Mouse (Mus musculus): ENCODE data around the gene Gpcpd1.

Gene Gpcpd1

DNA sequence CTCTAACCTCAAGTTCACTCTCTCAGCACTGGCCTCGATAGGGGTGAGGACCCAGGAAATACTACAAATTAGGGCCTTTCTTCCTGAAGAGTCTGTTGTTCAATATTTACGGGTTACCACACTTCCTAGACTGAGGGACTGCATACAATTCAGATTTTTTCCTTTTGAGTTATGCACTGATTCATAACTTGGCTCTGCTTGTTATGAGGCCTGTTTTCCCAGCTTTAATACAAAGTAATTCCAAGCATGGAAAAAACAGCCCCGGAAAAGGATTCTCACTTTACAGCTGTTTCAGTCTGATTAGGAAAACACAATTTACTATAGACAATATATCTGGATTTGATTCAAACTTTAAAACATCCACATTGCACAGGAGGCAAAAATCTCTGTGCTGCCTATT lies 1.5 kb downstream of the Gpcpd1 start:
- no peak for DNase-seq (ENCODE audit: extremely low spot score)

DNA sequence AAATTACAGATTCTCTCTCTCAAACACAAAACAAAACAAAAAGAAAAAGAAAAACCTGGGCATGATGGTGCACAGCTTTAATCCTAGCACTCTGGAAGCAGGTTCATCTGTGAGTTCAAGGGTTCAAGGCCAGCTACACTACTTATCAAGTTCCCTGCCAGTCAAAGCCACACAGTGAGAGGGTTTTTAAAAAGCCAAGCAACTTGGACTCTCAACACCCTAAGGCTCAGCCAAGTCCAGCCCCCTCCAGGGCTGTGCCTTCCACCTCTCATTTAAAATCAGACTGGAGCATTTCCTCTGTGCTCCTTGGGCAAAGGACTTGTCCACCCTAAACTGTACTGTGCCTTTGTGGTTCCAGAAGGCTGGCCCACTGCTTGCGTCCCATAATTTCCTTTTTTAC lies 3.3 kb downstream of the Gpcpd1 start:
- DNase-seq (ENCODE audit: extremely low spot score) = no peak

DNA sequence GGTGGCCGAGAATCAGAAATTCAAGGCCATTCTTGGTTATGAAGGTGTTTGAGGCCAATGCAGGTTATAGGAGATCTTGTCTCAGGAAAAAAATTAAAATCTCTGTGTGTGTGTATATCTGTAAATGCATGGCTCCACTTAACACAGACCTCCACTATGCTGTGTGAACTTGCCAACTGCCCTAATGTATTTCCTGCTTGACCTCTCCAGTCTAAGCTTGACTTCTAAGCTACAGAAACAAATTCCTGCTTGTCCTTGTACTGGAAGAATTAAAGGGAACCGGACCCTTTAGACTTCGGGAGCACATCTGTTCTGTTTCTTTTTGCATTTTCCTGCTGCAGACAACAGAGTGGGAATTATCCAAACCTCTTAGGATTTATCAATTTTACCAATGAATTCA lies 4.4 kb downstream of the Gpcpd1 start:
- DNase-seq (ENCODE audit: extremely low spot score) = no peak

DNA sequence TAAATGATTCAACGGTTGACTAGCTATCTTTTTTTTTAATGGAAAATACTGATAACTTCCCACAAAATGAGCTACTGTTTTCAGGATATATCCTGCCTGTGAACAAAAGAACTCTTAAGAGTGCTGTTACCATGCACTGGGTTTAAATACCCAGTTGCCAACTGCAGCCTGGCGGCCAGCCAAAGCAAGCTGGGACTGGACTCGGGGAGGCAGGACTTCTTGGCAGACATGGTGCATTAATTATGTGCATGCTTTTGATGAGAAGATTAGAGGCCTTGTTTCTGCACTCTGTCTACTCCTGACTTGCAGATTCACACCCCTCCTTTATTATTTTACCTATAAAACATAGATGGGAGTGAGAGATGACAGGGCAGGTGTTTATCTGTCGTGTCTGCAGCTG lies 5.3 kb downstream of the Gpcpd1 start:
- DNase-seq (ENCODE audit: extremely low spot score) = no peak

DNA sequence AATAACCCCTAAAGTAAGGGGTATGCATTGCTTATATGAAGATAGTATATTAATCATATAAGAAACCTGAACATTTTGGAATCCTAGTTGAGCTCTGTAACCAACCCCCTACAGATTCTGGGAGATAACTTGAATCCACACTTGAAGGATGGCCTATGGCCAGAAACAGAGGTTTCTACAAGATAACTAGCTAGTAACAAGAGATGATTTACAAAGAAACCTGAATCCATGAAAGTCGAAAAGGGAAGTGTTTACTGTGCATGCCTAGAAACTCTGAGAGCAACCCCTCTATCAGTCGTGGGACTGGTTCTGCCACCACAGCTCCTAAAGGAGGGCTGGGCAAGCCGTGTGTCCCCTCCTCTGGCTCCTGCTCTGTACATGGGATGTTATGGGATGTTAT lies 7.8 kb downstream of the Gpcpd1 start:
- DNase-seq (ENCODE audit: extremely low spot score) = no peak

DNA sequence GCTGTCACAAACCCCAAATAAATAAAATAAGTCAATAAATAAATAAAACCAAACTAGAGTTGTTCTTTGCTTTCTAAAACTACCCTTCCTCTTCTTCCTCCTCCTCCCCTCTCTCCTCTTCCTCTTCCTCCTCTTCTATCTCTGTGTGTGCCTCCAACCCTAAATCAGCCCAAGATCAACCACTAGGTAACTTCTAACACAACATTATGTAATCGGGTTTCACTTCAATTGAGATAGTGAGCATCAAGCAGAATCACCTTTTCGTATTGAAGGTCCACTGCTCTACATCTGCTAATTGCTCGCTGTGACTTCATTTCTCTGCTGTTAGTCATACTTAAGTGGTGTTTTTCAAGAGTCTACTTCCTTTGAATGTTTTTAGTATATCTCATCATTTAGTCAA lies 8.8 kb downstream of the Gpcpd1 start:
- DNase-seq (ENCODE audit: extremely low spot score) = no peak

DNA sequence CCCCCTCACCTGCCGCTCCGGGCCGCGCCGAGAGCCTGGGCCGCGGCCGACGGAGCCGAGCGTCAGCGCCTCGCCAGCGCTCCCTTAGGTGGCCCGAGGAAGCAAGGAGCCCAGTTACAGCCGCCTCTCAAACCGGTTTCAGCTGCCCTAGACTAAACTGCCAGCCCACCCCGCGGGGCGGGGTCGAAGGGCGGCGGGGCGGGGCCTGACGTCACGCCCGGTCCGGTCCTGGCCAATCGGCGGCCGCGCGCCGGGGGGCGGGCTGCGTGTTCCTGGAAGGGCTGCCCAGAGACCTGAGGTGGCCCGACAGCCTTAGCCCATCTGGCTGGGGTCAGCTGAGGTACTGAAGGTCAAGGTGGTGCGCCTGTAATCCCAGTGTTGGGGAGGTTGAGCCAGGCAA lies 9.5 kb downstream of the Gpcpd1 start:
- peak; percentile 96 for DNase-seq (ENCODE audit: extremely low spot score)

DNA sequence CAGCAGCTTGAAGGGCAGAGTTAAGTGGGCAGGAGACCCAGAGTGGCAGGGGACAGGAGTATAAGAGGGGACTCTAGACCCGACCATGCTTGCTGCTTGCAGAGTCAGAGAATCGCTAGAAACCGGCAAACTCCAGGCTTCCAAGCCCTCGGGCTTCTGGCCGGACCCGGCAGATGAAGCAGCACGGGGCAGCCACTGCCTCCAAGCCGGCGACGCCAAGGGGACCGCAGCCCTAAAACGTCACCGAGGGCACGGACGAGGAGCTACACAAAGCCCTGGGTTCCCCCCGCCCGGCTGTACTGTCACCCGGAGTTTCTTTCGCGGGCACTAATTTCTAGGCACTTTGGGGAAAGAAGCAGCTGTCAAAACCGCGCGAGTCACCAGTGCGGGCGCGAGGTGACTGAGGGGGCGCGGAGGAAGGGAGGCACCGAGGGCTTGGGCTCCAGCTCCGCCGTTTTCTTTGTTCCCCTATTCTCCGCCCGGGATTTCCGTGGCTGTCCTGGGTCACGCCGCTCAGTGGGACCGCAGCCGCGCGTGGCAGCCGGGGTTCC lies 10.0 kb downstream of the Gpcpd1 start:
- peak; percentile 75 for DNase-seq (ENCODE audit: extremely low spot score)

DNA sequence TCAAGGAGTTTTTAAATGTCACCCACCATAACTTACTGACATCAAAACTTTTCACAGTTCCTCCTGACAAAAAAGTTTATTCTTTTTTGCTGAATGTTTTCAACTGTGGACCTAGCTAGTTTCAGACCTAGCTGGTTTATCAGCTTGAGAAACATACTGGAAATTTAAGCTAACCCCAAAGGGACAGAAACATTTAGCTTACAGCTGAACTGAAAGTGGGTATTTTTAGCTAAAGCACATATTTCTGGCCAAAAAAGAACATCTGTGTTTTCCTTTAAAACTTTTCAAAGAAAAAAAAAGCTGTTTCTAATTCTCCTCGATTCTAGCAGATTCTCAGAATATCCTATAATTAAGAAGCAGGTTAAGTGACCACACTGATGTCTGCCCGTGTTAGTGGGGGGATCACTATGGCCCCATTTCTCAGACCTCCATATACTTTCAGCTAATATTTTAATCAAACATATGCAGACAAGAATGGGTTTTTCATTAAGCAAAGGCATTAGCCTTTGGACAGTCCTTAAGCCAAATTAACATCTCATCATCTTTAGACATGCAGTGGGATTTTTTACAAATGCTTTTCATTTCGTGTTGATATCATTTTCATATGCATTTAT lies 10.9 kb downstream of the Gpcpd1 start:
- DNase-seq (ENCODE audit: extremely low spot score) = no peak

DNA sequence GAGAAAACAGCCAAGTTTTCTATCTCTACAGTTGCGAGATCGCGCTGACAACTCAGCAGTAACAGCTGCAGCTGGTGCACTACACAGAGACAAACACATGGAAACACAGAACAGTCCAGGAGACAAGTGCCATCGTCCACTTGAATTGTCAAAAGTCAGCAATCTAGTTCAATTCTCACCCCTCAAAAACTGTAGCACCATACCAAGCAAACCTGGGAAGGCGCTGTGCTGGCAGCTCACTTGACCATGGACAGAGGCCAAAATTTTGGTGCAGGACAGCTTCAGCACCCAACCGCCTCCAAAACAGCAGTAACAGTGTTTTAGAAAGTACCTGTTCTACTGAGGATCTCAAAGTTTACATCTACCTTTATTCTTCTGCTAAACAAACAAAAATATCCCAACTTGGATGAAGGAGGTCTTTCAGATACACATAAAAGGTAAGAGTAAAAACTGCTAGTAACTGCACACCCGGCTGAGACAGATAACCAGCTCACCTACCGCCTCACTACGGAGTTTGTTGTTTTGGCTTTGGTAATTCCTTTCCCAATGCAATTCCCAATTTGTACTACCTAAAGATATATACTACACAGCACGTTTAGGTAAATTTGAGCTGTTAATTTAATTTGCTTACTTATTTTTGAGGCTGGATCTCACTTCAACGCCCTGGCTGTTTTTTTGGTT lies 11.6 kb downstream of the Gpcpd1 start:
- no peak for DNase-seq (ENCODE audit: extremely low spot score)

DNA sequence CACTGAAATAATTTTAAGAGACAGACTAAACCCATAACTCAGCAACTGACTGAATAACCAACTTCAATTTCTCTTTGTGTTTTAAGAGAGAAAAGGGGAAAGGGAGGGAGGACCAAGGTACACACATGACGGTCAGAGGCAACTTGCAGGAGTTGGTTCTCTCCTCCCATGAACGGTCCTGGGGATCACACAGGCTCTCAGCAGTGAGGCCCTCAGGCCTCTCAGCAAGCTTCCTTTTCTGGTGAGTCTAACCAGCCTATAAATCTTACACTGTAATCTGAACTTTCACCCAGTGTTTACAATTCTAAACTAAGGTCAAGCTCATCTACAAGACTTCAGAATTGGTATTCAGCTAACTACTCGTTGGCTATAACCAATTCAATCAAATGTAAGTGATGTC lies 12.3 kb downstream of the Gpcpd1 start:
- DNase-seq (ENCODE audit: extremely low spot score) = no peak

DNA sequence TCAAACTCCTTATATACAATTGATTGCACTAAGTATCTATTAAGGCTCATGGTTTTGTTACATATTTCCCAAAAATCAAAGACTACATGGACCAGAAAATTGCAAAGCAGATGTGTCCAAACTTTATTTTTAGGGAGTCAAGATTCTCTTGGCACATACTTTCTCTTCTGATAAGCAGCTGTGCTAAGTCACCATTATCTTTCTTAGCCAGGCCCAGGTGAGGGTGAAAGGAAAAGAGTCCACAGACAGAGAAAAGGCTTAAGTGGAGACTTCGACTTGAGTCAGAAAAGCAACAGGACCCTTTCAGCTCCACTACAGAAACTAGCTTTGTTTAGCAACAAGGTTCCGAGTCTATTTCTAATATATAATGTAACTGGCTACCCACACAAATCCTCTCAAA lies 14.2 kb downstream of the Gpcpd1 start:
- DNase-seq (ENCODE audit: extremely low spot score) = no peak

DNA sequence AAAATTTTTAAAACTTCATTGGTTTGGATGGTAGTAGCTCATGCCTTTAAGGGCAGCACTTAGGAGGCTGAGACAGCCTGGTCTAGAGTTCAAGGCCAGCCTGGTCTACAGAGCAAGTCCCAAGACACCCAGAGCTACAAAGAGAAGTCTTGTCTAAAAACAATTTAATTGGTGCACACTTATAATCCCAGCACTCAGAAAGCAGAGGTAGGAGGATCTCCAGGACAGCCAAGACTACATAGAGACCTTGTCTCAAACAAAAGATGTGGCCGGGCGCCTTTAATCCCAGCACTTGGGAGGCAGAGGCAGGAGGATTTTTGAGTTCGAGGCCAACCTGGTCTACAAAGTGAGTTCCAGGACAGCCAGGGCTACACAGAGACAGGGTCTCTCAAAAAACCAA lies 14.9 kb downstream of the Gpcpd1 start:
- no peak for DNase-seq (ENCODE audit: extremely low spot score)

DNA sequence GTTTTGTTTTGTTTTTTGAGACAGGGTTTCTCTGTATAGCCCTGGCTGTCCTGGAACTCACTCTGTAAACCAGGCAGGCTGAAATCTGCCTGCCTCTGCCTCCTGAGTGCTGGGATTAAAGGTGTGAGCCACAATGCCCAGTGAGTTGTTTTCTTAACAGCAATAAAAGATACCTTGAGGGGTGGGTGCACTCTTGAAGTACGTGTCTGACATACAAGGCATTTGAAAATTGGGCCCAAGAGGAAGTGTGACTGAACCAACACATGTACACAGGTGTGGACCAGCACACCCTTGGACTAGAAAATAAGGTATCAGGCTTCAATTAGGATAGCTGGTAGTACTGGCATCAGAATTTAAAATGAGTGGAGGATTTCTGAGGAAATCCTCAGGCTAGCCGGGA lies 16.2 kb downstream of the Gpcpd1 start:
- DNase-seq (ENCODE audit: extremely low spot score) = no peak

DNA sequence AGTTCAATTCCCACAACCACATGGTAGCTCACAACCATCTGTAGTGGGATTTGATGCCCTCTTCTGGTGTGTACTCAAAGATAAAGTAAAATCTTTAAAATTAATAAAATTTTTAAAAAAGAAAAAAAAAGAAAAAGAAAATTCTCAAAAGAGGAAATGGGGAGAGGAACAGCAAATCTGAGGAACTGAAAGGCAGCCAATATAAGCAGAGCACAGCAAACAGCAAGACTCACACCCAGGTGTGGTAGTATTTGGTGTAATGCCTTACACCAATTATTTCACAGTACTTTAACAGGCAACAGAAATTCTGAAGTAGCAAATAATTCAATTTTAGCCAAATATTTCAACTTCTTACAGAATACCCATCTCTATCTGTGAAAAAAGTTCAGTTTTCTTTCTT lies 16.7 kb downstream of the Gpcpd1 start:
- DNase-seq (ENCODE audit: extremely low spot score) = no peak

DNA sequence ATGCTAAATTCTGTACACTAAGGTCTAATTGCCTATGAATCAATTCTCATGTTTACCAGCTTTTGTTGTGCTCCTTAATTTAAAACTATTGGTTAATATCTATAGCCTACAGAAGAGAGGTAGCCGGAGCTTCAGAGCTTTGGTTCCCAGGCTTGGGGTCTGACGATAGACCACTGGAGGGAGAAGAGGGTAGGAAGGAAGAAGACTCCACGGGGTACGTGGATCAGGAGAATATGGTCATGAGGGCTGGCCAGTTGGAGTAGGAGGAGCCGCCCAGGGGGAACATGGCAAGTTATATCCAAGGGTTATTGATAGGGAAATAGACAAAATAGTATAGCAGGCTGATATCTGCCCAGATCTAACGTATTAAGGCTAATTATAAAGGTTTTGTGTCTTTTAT lies 17.8 kb downstream of the Gpcpd1 start:
- DNase-seq (ENCODE audit: extremely low spot score) = no peak

DNA sequence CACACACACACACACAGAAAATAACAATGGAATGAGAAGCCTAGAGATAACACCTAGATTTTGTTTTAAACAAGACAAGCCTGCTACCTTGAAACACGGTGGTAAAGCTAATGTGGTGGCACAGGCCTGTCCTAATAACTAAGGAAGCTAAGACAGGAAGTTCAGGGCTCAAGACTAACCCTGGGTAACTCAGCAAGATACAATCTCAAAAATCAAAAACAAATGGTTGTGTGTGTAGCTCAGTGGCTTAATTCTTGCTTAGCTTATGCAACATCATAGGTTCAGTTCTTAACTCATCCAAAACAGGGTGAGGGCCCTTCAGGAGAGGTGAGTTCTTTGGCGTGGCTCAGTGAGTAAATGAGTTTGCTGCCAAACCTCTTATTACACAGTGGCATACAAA lies 20.1 kb downstream of the Gpcpd1 start:
- no peak for DNase-seq (ENCODE audit: extremely low spot score)

DNA sequence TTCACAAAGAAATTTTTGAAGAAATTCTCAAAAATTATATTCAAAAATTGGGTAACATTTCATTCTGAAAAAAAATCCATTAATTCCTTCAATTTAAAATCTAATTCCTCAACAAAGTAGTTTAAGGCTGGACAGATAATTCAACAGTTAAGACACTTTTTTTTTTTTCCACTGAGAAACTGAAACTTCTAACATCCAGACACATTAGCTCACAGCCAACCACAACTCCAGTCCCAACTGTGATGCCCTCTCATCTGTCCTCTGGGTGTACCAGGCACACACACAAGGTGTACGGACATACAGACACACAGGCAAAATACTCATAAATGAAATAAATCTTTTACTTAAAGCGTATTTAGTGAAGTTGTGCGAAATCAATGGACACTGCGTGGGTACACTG lies 25.7 kb downstream of the Gpcpd1 start:
- no peak for DNase-seq (ENCODE audit: extremely low spot score)

DNA sequence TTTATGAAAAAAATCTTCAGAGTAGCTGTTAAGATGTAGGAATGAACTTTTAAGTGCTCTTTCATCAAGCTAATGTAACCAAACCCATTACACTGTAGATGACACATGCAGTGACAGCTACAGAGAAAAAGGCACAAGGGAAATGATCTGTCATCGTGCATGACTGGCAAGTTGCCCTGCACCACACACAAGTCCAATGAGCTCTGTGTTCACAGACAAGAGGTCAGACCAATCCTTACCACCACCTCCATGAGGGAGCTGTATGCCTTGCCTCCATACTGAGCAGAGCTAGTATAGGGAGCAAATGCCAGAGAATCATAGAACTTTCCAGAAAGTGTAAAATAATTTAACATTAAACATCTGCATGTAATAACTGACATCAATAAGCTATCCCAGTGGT lies 59.7 kb downstream of the Gpcpd1 start:
- no peak for DNase-seq (ENCODE audit: extremely low spot score)

DNA sequence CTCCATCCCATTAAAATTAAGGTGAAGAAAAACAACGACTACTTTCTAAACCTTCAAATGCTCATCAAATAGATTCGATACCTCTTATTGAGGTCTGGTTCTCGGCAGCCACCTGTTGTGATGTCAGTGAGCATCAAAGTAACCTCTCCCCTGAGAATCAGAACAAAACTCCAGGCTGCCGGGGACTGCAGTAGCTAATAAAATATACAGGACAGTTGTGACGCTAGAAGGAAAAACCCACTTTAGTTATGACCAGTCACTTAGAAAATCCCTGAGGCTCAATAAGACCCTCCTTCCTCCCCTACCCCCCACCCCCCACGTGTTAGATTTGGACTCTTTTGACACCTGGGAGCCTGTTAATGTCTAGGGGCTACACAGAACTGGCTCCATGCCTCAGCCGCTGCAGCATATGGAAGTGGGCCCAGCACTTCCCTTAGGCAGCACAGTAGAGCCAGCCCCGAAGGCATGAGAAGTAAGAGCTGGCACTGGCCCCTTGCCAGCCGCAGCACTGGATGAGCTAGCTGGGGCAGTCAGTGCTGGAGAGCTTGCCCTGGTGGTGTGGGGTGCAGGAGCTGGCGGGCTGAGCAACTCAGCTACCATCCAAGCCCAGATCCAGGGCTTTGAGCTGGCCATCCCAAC lies 60.5 kb downstream of the Gpcpd1 start:
- DNase-seq (ENCODE audit: extremely low spot score) = no peak

DNA sequence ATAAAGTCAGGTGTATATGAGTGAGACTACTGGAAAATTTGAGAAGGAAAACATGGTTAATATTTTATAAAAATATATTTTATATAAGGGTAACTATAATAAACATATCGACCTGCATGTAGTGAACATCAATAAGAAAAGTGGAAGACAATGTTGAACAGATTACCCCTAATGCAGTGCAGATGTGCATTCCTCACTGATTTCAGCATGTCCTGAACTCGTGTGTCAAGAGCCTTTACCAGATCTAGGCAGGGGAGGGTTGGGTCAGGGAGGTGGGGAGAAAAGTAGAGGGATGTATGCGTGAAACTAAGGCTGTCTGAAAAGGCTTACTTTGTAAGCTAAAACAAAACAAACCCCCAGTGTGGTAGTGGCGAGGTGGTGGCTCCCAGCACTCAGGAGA lies 61.4 kb downstream of the Gpcpd1 start:
- no peak for DNase-seq (ENCODE audit: extremely low spot score)

DNA sequence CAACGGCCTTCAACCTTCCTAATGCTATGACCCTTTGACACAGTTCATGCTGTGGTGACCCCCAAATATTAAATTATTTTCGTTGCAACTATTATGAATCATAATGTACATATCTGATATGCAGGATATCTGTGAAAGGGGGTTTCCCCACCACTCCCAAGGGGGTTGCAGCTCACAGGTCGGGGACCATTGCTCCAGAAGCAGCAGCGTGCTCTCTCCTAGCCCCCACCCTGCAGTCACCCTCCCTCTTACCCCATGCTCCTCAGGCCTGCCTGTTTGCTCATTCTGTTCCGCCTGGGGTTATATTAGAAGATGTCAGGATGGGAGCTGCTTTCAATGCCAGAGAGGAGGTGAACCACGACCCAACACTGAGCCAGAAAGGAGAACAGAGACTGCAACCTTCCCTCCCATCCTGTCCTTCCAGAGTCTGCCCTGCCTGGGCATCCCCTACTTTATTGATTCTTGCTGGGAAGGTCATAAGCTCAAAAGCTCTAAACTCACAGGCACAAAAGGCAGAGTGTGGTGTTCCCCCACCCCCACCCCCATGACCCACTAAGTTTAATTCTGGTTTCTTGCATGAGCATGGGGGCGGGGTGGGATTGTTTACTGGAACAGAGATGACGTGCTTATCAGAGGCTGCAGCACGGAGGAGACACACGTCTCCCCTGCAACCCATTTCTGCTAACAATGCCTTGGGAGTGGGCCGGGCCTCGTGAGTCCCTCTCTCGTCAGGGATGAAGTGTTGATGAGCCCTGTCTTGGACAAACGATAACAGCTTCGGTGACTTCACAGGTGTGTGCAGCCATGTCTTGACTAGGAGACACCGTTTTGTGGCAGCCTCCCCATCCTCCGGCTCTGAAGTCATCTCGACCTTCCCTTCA lies 69.3 kb downstream of the Gpcpd1 start:
- DNase-seq (ENCODE audit: extremely low spot score) = no peak

Measured in embryo, embryonic 9.5 days (tissue).